Mouse (Mus musculus): ENCODE data around the gene Muc15.

Gene Muc15

GRCm38 (mm10) chr2:110721290-110721753, at the start of gene Muc15:
TSS of gene Muc15 (plus strand) at chr2:110721340.
- no peak for DNase-seq (ENCODE audit: low spot score)

DNA sequence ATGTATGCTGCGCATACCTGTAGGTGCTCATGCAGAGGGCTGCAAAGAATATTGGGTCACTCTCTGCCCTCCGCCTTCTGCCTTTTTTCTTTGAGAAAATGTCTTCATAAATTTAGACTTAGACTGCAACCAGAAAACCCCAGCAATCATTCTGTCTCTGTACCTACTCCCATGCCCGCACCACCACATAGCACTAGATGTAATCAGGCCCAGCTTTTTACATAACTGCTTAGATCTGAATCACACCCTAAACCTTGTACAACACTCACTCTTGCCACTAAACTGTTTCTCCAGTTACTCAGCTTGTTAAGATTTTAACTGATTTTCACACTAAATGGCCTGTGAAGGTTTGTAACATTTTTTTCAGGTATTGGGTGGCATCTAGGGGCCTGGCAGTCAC, 11.7 kb upstream of the Muc15 start:
- DNase-seq (ENCODE audit: low spot score) = no peak

DNA sequence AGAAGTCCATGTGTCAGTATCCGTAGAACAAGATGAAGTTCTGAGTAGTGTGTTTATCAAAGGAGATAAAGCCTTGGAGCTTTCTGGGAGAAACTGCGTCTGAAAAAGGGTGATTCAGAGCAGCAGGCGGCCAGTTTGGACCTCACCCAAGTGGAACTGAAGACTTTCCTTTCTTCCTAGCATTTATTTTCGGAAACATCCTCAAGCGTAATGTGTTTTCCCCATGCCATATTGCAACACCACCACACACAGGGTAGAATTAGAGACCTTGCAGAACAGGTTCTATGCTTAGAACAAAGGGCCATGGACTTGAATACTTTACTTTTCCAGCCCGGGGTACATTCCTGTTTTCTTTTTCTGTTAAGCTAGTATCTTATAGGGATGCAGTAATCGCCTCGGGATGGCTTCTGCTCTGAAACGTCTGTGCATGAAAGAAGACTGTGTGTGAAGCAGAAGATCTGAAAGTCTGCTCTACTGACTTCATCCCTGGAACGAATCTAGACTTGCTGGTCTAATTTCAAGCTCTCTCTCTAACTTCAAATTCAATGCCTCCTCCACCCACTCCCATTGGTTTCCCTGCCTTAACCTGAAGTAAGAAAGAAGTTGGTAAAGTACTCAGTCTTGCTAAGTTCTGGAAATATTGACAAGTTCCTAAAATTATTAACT, 11.0 kb upstream of the Muc15 start:
- no peak for DNase-seq (ENCODE audit: low spot score)

- no peak for DNase-seq (ENCODE audit: low spot score)
Observed at GRCm38 (mm10) chr2:110719051-110719450, 2.1 kb upstream of the Muc15 start.

- no peak for DNase-seq (ENCODE audit: low spot score)
Observed at GRCm38 (mm10) chr2:110722208-110722607, 1.1 kb downstream of the Muc15 start.

DNA sequence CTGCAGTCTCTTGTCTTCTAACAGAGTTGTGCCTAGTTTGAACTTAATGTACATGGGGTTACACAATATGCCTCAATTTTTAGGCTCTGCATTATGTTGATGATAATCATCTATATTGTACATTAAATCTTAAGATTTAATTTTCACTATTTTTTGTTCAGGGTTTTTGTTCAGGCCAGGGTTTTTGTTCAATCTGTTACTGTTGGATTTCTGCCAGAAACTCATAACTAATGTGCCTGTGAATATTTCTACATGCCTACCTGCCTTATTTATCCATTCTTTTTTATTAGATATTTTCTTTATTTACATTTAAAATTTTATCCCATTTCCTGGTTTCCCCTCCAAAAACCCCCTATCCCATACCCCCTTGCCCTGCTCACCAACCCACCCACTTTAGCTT, 5.0 kb downstream of the Muc15 start:
- DNase-seq (ENCODE audit: low spot score) = no peak

DNA sequence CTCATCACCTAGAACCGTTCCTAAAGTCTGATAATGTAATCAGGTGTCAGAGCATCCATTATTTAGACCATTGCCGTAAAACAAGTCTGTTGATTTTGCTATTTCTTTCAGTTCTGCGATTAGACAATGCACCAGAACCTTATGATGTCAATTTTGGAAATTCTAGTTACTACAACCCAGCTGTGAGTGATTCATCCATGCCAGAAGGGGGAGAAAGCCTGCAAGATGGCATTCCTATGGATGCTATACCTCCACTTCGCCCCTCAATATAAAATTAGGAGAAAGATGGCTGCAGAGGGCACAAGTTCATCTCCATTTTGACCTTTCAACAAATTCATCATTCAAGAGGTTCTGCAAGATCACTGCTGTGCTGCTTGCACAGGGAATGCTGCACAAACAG, 16.1 kb downstream of the Muc15 start:
- no peak for DNase-seq (ENCODE audit: low spot score)

DNA sequence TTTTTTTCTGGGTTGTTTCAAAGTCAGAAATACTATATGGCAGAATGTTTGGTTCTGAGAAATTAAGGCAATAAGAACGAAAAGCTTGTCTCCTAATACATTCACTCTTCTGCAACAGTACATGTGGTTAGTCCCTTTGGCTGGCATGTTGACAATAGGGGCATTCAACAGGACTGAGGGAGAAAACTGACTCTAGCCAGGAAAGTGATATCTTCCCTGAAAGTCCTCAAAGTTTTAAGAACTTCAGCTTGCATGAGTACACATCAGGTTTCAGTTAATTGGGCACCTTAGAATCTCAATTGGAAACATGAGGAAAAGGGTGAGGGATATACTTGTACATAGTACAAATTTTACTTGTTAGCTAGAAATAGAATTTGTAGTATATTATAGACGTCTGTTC, 16.8 kb downstream of the Muc15 start:
- no peak for DNase-seq (ENCODE audit: low spot score)

DNA sequence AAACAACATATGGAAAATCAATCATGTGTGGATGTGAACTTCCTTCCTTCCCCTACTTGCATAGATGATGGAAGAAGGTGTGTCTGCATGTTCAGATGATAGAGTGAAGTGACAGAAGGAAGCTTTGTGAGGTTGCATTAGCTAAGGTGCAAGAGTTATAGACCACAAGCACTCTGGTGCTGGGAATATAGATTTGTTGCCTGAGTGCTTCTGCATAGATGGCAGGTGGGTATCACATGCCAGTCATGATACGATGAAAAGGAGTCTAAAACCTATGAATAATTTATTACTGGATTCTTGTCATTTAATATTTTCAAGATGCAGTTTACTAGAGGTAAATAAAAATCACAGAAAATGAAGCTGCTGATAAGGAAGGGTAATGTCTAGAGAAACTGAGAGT, 18.6 kb downstream of the Muc15 start:
- no peak for DNase-seq (ENCODE audit: low spot score)

DNA sequence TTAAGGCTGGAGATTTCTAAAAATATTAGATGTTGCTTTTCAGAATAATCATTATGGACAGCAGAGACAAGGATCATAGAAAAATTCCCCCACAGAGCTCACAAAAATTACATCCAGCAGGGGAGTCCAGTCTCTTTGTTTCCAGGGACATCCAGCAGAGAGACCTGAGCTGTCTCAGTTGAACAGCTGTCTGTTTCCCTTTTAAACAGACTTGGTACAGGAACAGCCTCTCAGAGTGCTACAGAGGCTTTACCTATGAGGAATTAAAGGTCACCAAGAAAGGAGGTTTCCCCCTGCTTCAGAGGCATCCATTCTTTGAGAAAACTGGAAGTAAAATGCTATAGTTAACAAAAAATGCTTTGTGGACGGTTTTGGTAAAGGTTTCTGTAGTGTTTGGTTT, 19.4 kb downstream of the Muc15 start:
- DNase-seq (ENCODE audit: low spot score) = no peak

DNA sequence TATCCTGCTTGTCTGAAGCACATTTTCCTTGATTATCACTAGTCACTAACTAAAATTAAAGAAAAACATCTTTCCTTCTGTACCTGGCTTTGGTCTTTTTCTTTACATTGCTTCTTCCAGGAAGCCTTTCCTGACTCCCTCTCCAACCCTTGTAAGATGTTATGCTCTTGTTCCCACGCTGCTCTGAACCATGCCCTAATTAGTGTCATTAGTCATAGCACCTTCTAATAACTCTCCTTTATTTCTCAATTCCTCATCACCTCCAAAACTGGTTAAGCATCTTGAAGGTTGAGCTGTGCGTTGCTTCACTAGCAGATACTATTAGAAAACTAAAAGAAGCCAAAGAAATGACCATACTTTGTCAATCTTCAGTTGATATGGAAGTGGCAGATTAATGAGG, 36.4 kb downstream of the Muc15 start:
- DNase-seq (ENCODE audit: low spot score) = no peak

- DNase-seq (ENCODE audit: low spot score) = no peak
Observed at GRCm38 (mm10) chr2:110759434-110759833, 38.3 kb downstream of the Muc15 start.

DNA sequence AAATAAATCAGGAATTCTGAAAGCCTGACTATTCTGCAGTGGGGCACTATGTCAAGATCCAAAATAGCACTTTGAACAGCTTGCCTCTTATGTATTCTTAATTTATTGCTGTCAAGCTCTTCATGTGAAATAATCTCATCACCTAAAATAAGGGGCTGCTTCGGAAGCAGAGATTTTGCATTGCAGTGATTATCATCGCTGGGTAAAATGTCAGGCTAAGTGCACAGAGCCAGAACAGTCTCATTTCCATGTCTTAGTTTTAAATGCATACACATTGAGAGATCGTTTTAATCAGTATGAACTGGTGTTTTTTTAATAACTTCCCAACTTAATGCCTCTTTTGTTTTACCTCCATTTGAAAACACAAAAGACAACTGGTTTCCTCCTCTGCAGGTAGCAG, 66.3 kb downstream of the Muc15 start:
- no peak for DNase-seq (ENCODE audit: low spot score)
